Mouse (Mus musculus): ENCODE data around the gene Casq2. TPM values are rescaled to one million over a fixed set of nuclear protein-coding genes. Genes with fewer than 3 reads are reported as not detected.

The Casq2 gene
- polyA plus RNA-seq, 1 experiment from 2014 or later = 5.7 TPM

DNA sequence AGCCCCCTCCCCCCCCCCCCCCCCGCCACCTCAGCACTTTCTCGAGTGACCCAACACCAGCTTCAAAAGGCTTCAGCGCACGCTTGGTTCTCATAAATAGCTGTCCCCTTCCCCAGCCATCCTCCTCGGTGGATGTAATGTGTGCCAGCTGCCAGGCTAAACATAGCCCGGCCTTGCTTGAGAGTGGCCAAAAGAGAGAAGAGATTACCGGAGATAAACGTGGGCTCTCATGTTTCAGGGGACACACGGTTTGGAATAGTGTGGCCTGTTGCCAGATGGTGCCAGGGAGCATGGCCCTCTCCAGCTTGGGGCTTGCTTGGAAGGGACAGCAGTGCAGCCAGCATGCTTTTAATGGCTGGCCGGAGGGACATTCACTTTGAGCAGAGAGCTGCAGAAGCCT is 13.0 kb downstream of the Casq2 start:
- H3K4me3 ChIP-seq (ENCODE audit: low read depth, low read length) = no peak overlapping the region
- TF ChIP-seq CTCF (IDR thresholded peaks at IDR 0.05; ENCODE audit: low read depth) = no peak
- no peak overlapping the region for H3K9ac ChIP-seq (ENCODE audit: low read depth, low read length)
- no peaks in the 10 kb centered on the region for H3K36me3 ChIP-seq (ENCODE audit: control insufficient read depth, insufficient read depth)
- ATAC-seq = no peak
- no peak overlapping the region for H3K27ac ChIP-seq (ENCODE audit: low read depth, low read length)
- H3K4me1 ChIP-seq (replicated peaks; ENCODE audit: control insufficient read depth, insufficient read depth, low read length) = 0 out of 2 replicates have a peak, but pooled peaks cover 4% of the 10 kb centered on the region
- 54% methylated on average over 9 of the region's 10 CpGs for WGBS
- H3K27me3 ChIP-seq (replicated peaks; ENCODE audit: control insufficient read depth, insufficient read depth, low read length) = no peaks in the 10 kb centered on the region
- no peak overlapping the region for H3K4me2 ChIP-seq (replicated peaks; ENCODE audit: low read depth)
- no peaks in the 10 kb centered on the region for H3K9me3 ChIP-seq (ENCODE audit: control insufficient read depth)

- no peaks in the 10 kb centered on the region for H3K9me3 ChIP-seq (ENCODE audit: control insufficient read depth)
- H3K9ac ChIP-seq (ENCODE audit: low read depth, low read length) = no peak overlapping the region
- no peak for TF ChIP-seq CTCF (IDR thresholded peaks at IDR 0.05; ENCODE audit: low read depth)
- WGBS = 90% methylated on average over 3 of the region's 3 CpGs
- ATAC-seq = no peak
- H3K4me3 ChIP-seq (ENCODE audit: low read depth, low read length) = no peak overlapping the region
- no peaks in the 10 kb centered on the region for H3K27me3 ChIP-seq (replicated peaks; ENCODE audit: control insufficient read depth, insufficient read depth, low read length)
- 0 out of 2 replicates have a peak, but pooled peaks cover 3% of the 10 kb centered on the region for H3K4me1 ChIP-seq (replicated peaks; ENCODE audit: control insufficient read depth, insufficient read depth, low read length)
- no peak overlapping the region for H3K4me2 ChIP-seq (replicated peaks; ENCODE audit: low read depth)
- no peak overlapping the region for H3K27ac ChIP-seq (ENCODE audit: low read depth, low read length)
- no peaks in the 10 kb centered on the region for H3K36me3 ChIP-seq (ENCODE audit: control insufficient read depth, insufficient read depth)
Measured at GRCm38 (mm10) chr3:102099793-102100192, 13.6 kb downstream of the Casq2 start.

GRCm38 (mm10) chr3:102101445-102101844 is 15.2 kb downstream of the Casq2 start:
- H3K9me3 ChIP-seq (ENCODE audit: control insufficient read depth) = no peaks in the 10 kb centered on the region
- H3K4me3 ChIP-seq (ENCODE audit: low read depth, low read length) = no peak overlapping the region
- H3K9ac ChIP-seq (ENCODE audit: low read depth, low read length) = no peak overlapping the region
- no peak for ATAC-seq
- H3K4me1 ChIP-seq (replicated peaks; ENCODE audit: control insufficient read depth, insufficient read depth, low read length) = no peaks in the 10 kb centered on the region
- no peaks in the 10 kb centered on the region for H3K27me3 ChIP-seq (replicated peaks; ENCODE audit: control insufficient read depth, insufficient read depth, low read length)
- no peaks in the 10 kb centered on the region for H3K36me3 ChIP-seq (ENCODE audit: control insufficient read depth, insufficient read depth)
- H3K4me2 ChIP-seq (replicated peaks; ENCODE audit: low read depth) = no peak overlapping the region
- no peak for TF ChIP-seq CTCF (IDR thresholded peaks at IDR 0.05; ENCODE audit: low read depth)
- H3K27ac ChIP-seq (ENCODE audit: low read depth, low read length) = no peak overlapping the region
- WGBS = 79% methylated on average over 4 of the region's 4 CpGs

DNA sequence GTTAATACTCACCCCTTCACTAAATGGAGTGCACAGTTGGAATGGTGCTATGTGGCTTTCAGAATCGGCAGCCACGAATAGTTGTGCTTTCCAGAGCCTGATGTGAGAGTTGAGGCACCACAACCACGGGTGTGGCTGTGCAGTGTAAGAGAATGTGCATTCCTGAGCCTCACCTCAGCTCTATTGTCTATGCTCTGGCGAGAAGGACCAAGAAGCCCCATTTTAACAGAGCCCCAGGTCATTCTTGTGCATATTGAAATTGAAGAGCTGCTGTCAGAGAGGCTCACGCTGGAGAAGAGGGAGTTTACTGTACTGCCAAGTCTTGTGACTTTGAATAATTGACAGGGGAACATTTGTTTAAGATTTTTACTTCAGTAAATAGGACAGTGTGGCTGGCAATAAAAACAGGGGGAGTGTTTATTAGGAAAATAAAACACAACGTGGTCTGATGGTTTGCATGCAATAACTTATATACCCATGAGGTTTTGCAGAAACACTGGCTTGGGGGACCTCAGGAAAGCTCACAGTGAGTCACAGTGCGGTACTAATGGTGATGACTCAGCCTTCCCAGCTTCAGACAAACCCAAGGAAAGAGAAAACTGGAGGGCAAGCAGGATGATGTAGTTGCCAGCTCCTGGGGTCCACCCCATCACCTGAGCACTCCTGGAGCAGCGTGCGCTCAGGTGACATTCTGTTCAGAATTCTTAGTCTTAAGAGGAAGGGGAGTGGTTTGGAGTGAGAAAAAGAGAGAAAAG is 17.8 kb downstream of the Casq2 start:
- TF ChIP-seq CTCF (IDR thresholded peaks at IDR 0.05; ENCODE audit: low read depth) = no peak
- H3K4me3 ChIP-seq (ENCODE audit: low read depth, low read length) = no peak overlapping the region
- 62% methylated on average over 9 of the region's 9 CpGs for WGBS
- no peaks in the 10 kb centered on the region for H3K9me3 ChIP-seq (ENCODE audit: control insufficient read depth)
- H3K27me3 ChIP-seq (replicated peaks; ENCODE audit: control insufficient read depth, insufficient read depth, low read length) = no peaks in the 10 kb centered on the region
- H3K27ac ChIP-seq (ENCODE audit: low read depth, low read length) = no peak overlapping the region
- H3K36me3 ChIP-seq (ENCODE audit: control insufficient read depth, insufficient read depth) = no peaks in the 10 kb centered on the region
- no peaks in the 10 kb centered on the region for H3K4me1 ChIP-seq (replicated peaks; ENCODE audit: control insufficient read depth, insufficient read depth, low read length)
- H3K9ac ChIP-seq (ENCODE audit: low read depth, low read length) = no peak overlapping the region
- no peak overlapping the region for H3K4me2 ChIP-seq (replicated peaks; ENCODE audit: low read depth)
- ATAC-seq = no peak

DNA sequence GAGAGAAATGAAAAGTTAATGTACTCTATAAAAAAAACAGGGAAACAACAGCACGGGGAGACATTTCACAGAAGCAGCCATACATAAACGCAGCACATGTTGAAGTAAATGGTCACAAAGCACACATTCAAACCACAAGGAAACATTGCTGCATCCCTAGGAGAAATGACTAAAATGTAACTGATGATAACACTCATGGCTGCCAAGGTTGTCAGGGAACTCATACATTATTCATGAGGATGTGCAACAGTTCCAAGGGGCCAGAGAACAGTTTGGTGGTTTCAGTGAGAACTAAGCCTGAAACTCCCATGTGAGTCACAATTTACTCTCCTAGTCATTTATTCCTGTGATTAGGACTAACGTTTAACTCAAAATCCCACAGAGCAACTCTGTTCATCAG is 22.0 kb downstream of the Casq2 start:
- H3K4me3 ChIP-seq (ENCODE audit: low read depth, low read length) = no peak overlapping the region
- H3K27ac ChIP-seq (ENCODE audit: low read depth, low read length) = no peak overlapping the region
- H3K4me1 ChIP-seq (replicated peaks; ENCODE audit: control insufficient read depth, insufficient read depth, low read length) = no peaks in the 10 kb centered on the region
- 68% methylated on average over 3 of the region's 3 CpGs for WGBS
- H3K27me3 ChIP-seq (replicated peaks; ENCODE audit: control insufficient read depth, insufficient read depth, low read length) = no peaks in the 10 kb centered on the region
- H3K36me3 ChIP-seq (ENCODE audit: control insufficient read depth, insufficient read depth) = no peaks in the 10 kb centered on the region
- no peak for TF ChIP-seq CTCF (IDR thresholded peaks at IDR 0.05; ENCODE audit: low read depth)
- no peaks in the 10 kb centered on the region for H3K9me3 ChIP-seq (ENCODE audit: control insufficient read depth)
- no peak overlapping the region for H3K4me2 ChIP-seq (replicated peaks; ENCODE audit: low read depth)
- no peak for ATAC-seq
- no peak overlapping the region for H3K9ac ChIP-seq (ENCODE audit: low read depth, low read length)

- Histone ChIP-seq H3K27me3 (replicated peaks; ENCODE audit: control insufficient read depth, insufficient read depth, low read length) (no peaks in the 10 kb centered on the region), H3K9me3 (ENCODE audit: control insufficient read depth) (no peaks in the 10 kb centered on the region), H3K4me3 (ENCODE audit: low read depth, low read length) (no peak overlapping the region), H3K4me2 (replicated peaks; ENCODE audit: low read depth) (no peak overlapping the region), H3K27ac (ENCODE audit: low read depth, low read length) (no peak overlapping the region), H3K4me1 (replicated peaks; ENCODE audit: control insufficient read depth, insufficient read depth, low read length) (no peaks in the 10 kb centered on the region), H3K9ac (ENCODE audit: low read depth, low read length) (no peak overlapping the region), H3K36me3 (ENCODE audit: control insufficient read depth, insufficient read depth) (no peaks in the 10 kb centered on the region)
- 81% methylated on average over 7 of the region's 7 CpGs for WGBS
- TF ChIP-seq CTCF (IDR thresholded peaks at IDR 0.05; ENCODE audit: low read depth) = no peak
- ATAC-seq = no peak
Measured at GRCm38 (mm10) chr3:102111979-102112599, 25.9 kb downstream of the Casq2 start.

All from intestine, postnatal 0 days (tissue).